Mouse (Mus musculus): Measurements from ENCODE around the gene Shisa4. TPM values are rescaled to one million over a fixed set of nuclear protein-coding genes. Genes with fewer than 3 reads are reported as not detected.
A peak's percentile ranks its signal among the peaks of the same experiment; 100 is the strongest.

Gene Shisa4
- total RNA-seq, 2 experiments from 2014 or later, result 3.1 to 3.4 TPM

GRCm38 (mm10) chr1:135368245-135368644, 6.8 kb downstream of the Shisa4 start:
- intact Hi-C loops (cut with DNase I), result loop anchor here (1.0 to 10.0 kb wide), 5 partner anchors 56 to 383 kb away; partner anchors contain the start of genes Elf3 and Timm17a
- peak; percentile 73 for DNase-seq (ENCODE audit: low spot score)

GRCm38 (mm10) chr1:135367595-135367994, 7.4 kb downstream of the Shisa4 start:
- no peak for DNase-seq (ENCODE audit: low spot score)
- intact Hi-C loops (cut with DNase I), result loop anchor here (5.0 to 10.0 kb wide), 2 partner anchors 55 to 383 kb away; partner anchors contain the start of gene Timm17a

- DNase-seq (ENCODE audit: low spot score), result no peak
- intact Hi-C loops (cut with DNase I), result loop anchor here (5.0 to 10.0 kb wide), 2 partner anchors 55 to 382 kb away; partner anchors contain the start of gene Timm17a
Observed at GRCm38 (mm10) chr1:135367005-135367404, 8.0 kb downstream of the Shisa4 start.

- no peak for DNase-seq (ENCODE audit: low spot score)
- intact Hi-C loops (cut with DNase I), result loop anchor here (5.0 to 10.0 kb wide), 2 partner anchors 54 to 382 kb away; partner anchors contain the start of gene Timm17a
Observed at GRCm38 (mm10) chr1:135366380-135366779, 8.7 kb downstream of the Shisa4 start.

GRCm38 (mm10) chr1:135363446-135363845, 11.6 kb downstream of the Shisa4 start:
- intact Hi-C loops (cut with DNase I), result loop anchor here (10.0 kb wide), 1 partner anchor 379 kb away; no protein-coding TSS in a partner anchor
- DNase-seq (ENCODE audit: low spot score), result no peak

- no peak for DNase-seq (ENCODE audit: low spot score)
- intact Hi-C loops (cut with DNase I), result loop anchor here (10.0 kb wide), 1 partner anchor 377 kb away; no protein-coding TSS in a partner anchor
Observed at GRCm38 (mm10) chr1:135362115-135362514, 12.9 kb downstream of the Shisa4 start.

GRCm38 (mm10) chr1:135361491-135361890, 13.5 kb downstream of the Shisa4 start:
- no peak for DNase-seq (ENCODE audit: low spot score)
- intact Hi-C loops (cut with DNase I), result loop anchor here (10.0 kb wide), 1 partner anchor 377 kb away; no protein-coding TSS in a partner anchor

GRCm38 (mm10) chr1:135359071-135359470, 16.0 kb downstream of the Shisa4 start:
- no peak for DNase-seq (ENCODE audit: low spot score)
- intact Hi-C loops (cut with DNase I), result no loop called here

- DNase-seq (ENCODE audit: low spot score), result peak; percentile 33
- intact Hi-C loops (cut with DNase I), result no loop called here
Observed at GRCm38 (mm10) chr1:135351953-135352352, 23.1 kb downstream of the Shisa4 start.

- intact Hi-C loops (cut with DNase I), result no loop called here
- DNase-seq (ENCODE audit: low spot score), result peak; percentile 52
Observed at GRCm38 (mm10) chr1:135347498-135348169, 27.4 kb downstream of the Shisa4 start.

GRCm38 (mm10) chr1:135346891-135347290, 28.1 kb downstream of the Shisa4 start:
- no peak for DNase-seq (ENCODE audit: low spot score)
- intact Hi-C loops (cut with DNase I), result no loop called here

- DNase-seq (ENCODE audit: low spot score), result no peak
- intact Hi-C loops (cut with DNase I), result no loop called here
Observed at GRCm38 (mm10) chr1:135344026-135344425, 31.0 kb downstream of the Shisa4 start.

GRCm38 (mm10) chr1:135341947-135342346, 33.1 kb downstream of the Shisa4 start:
- intact Hi-C loops (cut with DNase I), result no loop called here
- no peak for DNase-seq (ENCODE audit: low spot score)

- no peak for DNase-seq (ENCODE audit: low spot score)
- intact Hi-C loops (cut with DNase I), result no loop called here
Observed at GRCm38 (mm10) chr1:135330578-135330977, 44.5 kb downstream of the Shisa4 start.

- no peak for DNase-seq (ENCODE audit: low spot score)
- intact Hi-C loops (cut with DNase I), result no loop called here
Observed at GRCm38 (mm10) chr1:135328368-135328767, 46.7 kb downstream of the Shisa4 start.

GRCm38 (mm10) chr1:135325934-135326333, 49.1 kb downstream of the Shisa4 start:
- DNase-seq (ENCODE audit: low spot score), result no peak
- intact Hi-C loops (cut with DNase I), result no loop called here

- intact Hi-C loops (cut with DNase I), result no loop called here
Observed at GRCm38 (mm10) chr1:135324571-135324970, 50.5 kb downstream of the Shisa4 start, which contains the start of gene Lmod1. Lmod1 (plus strand) TSS chr1:135324807.

GRCm38 (mm10) chr1:135323367-135323901, 51.6 kb downstream of the Shisa4 start:
- no peak for DNase-seq (ENCODE audit: low spot score)
- intact Hi-C loops (cut with DNase I), result no loop called here

More at GRCm38 (mm10) chr1:135324571-135324970, 50.5 kb downstream of the Shisa4 start, which contains the start of gene Lmod1:
- DNase-seq (ENCODE audit: low spot score), result peak; percentile 18
